Mouse (Mus musculus) testis, adult 2 months (tissue): ENCODE measurements around the gene Col25a1. TPM values are rescaled to one million over a fixed set of nuclear protein-coding genes. Genes with fewer than 3 reads are reported as not detected.

Experiments used
- H3K27ac ChIP-seq: fragments of 200-500 bp; 2 replicates; pipeline ENCODE4 v1.5.1; 2012; ENCODE audit warnings: low read depth, low read length; ENCODE audit not compliant: control insufficient read depth, insufficient read depth
- H3K27me3 ChIP-seq: fragments of 200-500 bp; 2 replicates; pipeline ENCODE4 v1.6.1; 2012; ENCODE audit warnings: mild to moderate bottlenecking, low read length, moderate library complexity; ENCODE audit not compliant: control insufficient read depth, insufficient read depth
- H3K36me3 ChIP-seq: fragments of 200-500 bp; 2 replicates; pipeline ENCODE4 v1.6.1; 2012; ENCODE audit warnings: mild to moderate bottlenecking, low read length; ENCODE audit not compliant: control insufficient read depth, insufficient read depth
- H3K4me1 ChIP-seq: fragments of 200-500 bp; 2 replicates; pipeline ENCODE4 v1.6.1; 2012; ENCODE audit warnings: low read length; ENCODE audit not compliant: control insufficient read depth, insufficient read depth
- H3K4me3 ChIP-seq: fragments of 200-500 bp; 2 replicates; pipeline ENCODE4 v1.5.1; 2012; ENCODE audit warnings: low read depth, mild to moderate bottlenecking, low read length, moderate library complexity, mixed read lengths; ENCODE audit not compliant: control insufficient read depth
- CTCF ChIP-seq: fragments of 200-500 bp; IDR thresholded peaks from 2 replicates; pipeline ENCODE4 v1.5.1; 2012; ENCODE audit warnings: low read depth, mild to moderate bottlenecking, inconsistent platforms, low read length, moderate library complexity; ENCODE audit not compliant: control insufficient read depth, insufficient read depth, insufficient replicate concordance
- POLR2A ChIP-seq: fragments of 200-500 bp; IDR thresholded peaks from 2 replicates; pipeline ENCODE4 v1.6.1; 2012; ENCODE audit warnings: low read depth, mild to moderate bottlenecking, inconsistent platforms, low read length, moderate library complexity; ENCODE audit not compliant: control insufficient read depth
- polyA plus RNA-seq: library from polyadenylated mRNA; depleted of rRNA; stranded (reverse); fragments of >200 nt; gene quantifications from 2 replicates; pipeline ENCODE4 v1.2.3, GENCODE M21; 2012; rRNA removed

Gene Col25a1
- 1.5 and 1.9 TPM in 2 replicates for polyA plus RNA-seq

DNA sequence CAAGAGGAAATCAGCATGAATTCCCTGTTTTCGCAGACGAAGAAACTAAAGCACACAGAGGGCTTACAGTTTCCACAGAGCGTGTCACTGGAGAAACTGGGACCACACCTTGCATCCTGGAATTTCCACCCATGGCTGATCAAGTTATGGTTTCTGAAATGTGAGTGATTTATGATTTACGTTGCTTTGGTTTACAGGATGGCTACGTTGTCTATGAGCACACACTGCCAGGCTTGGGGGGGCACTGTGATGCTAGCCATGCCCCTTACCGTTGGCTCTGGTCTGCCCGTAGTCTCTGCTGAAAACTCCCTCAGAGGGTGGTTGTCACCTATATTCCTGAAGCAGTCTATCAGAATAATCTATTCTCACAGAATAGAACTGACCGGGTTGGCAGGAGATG lies at the start of gene Col25a1:
Col25a1 (plus strand) TSS at position 301 of the 400 bp plus-strand sequence.
- H3K27me3 ChIP-seq: no peaks in the 10 kb centered on the region

DNA sequence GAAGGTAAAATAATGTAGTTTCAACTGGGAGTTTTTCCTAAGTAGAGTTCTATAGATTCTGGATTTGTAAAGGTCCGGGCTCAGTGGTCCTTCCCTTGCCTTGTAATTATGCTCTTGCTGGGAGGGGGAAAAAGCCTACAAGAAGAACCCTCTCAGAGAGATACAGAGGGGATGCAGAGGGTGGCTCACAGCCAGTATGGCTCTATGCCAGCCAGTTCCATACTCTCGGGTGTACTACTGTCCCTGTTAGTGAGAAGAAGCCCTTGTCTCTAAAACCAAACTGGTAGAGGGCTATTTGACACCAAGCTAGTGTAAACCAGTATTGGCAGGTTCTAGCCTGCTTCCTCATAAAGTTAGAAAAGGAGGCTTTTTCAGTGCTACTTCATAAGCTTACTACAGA lies 48.0 kb upstream of the Col25a1 start:
- Histone ChIP-seq H3K4me3 (no peak overlapping the region), H3K4me1 (no peaks in the 10 kb centered on the region), H3K27me3 (no peaks in the 10 kb centered on the region), H3K27ac (no peak overlapping the region), H3K36me3 (no peaks in the 10 kb centered on the region)
- TF ChIP-seq POLR2A: no peak
- TF ChIP-seq CTCF: no peak

More for the DNA sequence above, at the start of gene Col25a1:
- TF ChIP-seq CTCF: no peak
- TF ChIP-seq POLR2A: no peak
- Histone ChIP-seq H3K4me1 (peaks cover 3% of the 10 kb centered on the region; the same call in 1 of the 2 replicates), H3K36me3 (no peaks in the 10 kb centered on the region), H3K27ac (no peak within 1 kb of the TSS), H3K4me3 (peak within 1 kb of the TSS; percentile 57)

DNA sequence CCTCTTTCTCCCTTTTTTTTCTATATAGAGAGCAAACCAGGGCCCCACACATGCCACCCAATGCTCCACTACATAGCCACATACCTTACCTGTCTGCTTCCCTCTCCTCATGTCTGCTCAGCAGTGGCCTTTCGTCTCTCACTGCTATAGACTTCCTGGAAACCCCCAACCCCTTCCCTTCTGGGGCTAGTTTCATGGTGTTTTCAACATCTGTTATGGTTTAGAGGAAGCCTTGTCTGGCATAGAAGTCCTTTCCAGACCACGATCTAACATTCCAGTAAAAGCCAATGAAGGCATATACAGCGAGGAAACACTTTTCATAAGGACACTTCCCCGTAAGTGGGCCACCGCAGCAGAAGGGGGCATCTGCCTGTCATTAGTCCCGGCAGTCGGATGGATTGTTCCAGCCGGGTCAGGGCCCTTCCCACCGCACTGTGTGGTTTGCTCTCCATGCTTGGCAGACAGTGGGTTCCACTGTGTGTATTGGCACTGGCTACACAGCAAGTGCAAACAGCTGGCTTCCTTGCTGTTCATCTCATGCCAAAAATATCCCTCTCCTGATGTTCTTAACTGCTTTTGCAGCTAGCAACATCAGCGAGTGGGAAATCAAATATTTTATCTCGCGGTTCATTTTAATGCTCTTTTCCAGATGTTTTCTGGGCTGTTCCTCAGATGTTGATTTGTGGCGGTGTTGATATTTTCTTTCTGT lies 44.8 kb upstream of the Col25a1 start:
- H3K36me3 ChIP-seq: no peaks in the 10 kb centered on the region
- no peak overlapping the region for H3K4me3 ChIP-seq
- no peaks in the 10 kb centered on the region for H3K4me1 ChIP-seq
- no peak overlapping the region for H3K27ac ChIP-seq
- no peaks in the 10 kb centered on the region for H3K27me3 ChIP-seq
- TF ChIP-seq CTCF: no peak
- no peak for TF ChIP-seq POLR2A

DNA sequence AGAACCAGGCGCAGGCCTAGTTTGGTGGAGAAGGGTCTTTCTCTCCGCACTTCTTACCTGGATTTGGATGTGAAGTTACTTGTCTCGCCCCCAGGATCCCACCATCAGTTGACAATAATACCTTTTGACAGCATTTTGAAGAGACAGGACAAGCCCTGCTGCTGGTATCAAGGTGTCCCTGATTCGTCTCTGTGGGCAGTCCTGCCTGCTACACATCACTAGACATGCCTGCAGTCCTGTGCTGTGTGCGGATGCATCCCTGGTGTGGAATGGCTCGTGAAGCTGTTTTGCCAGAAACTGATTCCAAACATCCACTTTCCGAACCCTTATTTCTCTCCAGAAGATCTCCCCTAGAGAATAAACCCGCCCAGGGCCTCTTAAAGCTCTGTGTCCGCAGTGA lies 43.8 kb upstream of the Col25a1 start:
- no peaks in the 10 kb centered on the region for H3K27me3 ChIP-seq
- no peak for TF ChIP-seq CTCF
- TF ChIP-seq POLR2A: no peak
- H3K27ac ChIP-seq: no peak overlapping the region
- no peaks in the 10 kb centered on the region for H3K36me3 ChIP-seq
- H3K4me3 ChIP-seq: no peak overlapping the region
- no peaks in the 10 kb centered on the region for H3K4me1 ChIP-seq

DNA sequence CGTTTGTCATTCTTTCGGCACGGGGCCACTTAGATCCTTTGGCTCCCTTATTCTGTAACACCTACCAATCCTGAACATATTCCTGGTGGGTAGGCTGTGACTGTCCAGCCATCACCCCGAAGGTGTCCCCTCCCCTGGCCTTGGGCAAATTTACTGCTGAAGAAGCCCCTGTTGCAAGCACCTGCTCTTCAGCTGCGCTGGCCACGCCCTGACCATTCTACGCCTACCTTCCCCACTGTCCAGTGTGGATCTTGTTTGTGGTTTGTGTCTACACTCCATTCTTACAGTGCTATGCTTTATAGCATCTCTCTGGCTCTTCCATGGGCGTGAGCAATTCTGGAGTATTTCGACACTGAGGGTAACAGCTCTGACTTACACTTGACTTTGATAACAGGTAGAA lies 42.6 kb upstream of the Col25a1 start:
- no peak overlapping the region for H3K4me3 ChIP-seq
- no peak overlapping the region for H3K27ac ChIP-seq
- no peaks in the 10 kb centered on the region for H3K27me3 ChIP-seq
- H3K4me1 ChIP-seq: no peaks in the 10 kb centered on the region
- TF ChIP-seq CTCF (no peak), POLR2A (no peak)
- no peaks in the 10 kb centered on the region for H3K36me3 ChIP-seq

DNA sequence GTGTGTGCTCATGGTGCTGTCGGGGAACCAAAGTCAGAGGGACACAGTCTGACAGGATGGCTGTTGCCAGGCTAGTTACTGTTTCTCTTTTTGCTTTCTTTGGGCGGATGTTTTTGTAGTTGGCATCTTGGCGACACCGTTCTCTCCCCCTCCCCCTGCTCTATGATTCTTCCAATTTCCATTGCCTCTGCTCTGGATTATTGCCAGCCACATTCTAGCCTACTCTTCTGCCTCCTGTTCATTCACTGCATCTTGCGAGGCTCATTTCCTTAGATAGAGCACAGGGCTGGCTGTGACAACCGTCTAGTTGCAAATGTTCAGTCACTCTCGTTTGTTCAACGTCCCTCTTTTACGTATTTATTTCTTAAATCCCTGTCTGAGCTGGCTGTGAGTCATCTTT lies 40.8 kb upstream of the Col25a1 start:
- no peaks in the 10 kb centered on the region for H3K4me1 ChIP-seq
- no peak overlapping the region for H3K27ac ChIP-seq
- no peaks in the 10 kb centered on the region for H3K27me3 ChIP-seq
- TF ChIP-seq CTCF (no peak), POLR2A (no peak)
- H3K4me3 ChIP-seq: no peak overlapping the region
- no peaks in the 10 kb centered on the region for H3K36me3 ChIP-seq

DNA sequence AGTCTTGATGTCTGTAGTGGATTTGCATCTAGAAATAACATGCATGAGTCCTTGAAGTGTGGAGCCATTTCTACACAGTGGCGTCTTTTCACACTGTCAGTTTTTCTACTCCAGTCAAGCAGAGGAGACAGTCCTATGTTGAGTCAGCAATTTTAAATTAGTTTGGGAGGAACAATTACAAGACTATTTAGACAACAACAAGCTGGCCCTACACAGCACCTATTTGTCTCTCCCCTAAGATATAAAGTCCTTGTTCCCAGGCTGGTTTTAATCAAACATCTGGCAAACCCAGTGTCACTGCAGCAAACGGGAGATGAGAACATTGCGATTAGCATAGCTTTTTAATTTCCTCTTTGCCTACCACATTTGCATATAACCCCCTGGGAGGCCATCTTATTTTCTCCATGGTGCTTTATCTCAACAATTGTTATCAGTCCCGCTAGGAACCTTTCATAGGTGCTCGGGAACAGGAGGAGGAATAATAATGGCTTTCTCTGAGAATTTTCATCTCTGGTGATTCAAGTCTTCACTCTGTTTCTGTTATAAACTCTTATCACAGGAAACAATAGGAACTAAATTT lies 37.1 kb upstream of the Col25a1 start:
- H3K27ac ChIP-seq: no peak overlapping the region

DNA sequence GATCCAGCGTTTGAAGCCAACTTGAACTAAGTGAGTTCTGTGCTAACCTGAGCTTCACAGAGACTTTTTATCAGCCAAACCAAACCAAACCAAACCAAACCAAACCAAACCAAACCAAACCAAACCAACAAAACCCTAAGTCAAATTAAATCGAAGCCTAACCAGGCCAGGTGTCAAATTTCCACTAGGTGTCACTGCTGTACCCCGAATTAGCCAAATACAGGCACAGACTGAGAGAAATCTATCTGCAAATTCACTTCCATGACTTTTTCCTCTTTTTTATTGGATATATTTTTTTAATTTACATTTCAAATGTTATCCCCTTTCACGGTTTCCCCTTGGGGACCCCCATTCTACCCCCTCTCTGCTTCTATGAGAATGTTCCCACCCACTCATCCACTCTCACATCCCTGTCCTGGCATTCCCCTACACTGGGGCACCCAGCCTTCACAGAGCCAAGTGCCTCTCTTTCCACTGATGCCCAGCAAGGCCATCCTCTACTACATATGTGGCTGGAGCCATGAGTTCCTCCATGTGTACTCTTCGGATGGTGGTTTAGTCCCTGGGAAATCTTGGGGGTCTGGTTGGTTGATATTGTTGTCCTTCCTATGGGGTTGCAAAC lies 36.0 kb upstream of the Col25a1 start:
- no peak overlapping the region for H3K4me3 ChIP-seq
- no peak overlapping the region for H3K27ac ChIP-seq
- no peak; the same call in 1 of the 2 replicates for TF ChIP-seq CTCF
- no peak for TF ChIP-seq POLR2A
- no peaks in the 10 kb centered on the region for H3K4me1 ChIP-seq
- no peaks in the 10 kb centered on the region for H3K36me3 ChIP-seq
- H3K27me3 ChIP-seq: no peaks in the 10 kb centered on the region

More for the DNA sequence above, 37.1 kb upstream of the Col25a1 start:
- Histone ChIP-seq H3K4me3 (no peak overlapping the region), H3K27me3 (no peaks in the 10 kb centered on the region), H3K4me1 (no peaks in the 10 kb centered on the region), H3K36me3 (no peaks in the 10 kb centered on the region)
- TF ChIP-seq POLR2A: no peak
- TF ChIP-seq CTCF: no peak
